Mouse (Mus musculus) regulatory T cell (primary cell): Measurements from ENCODE around the gene Nedd8.

ENCODE experiments used
- in situ Hi-C: fragments of 300-600 bp; cut with MboI, MseI; formaldehyde crosslinking; loops from one replicate; pipeline ENCODE4 v1.15.1; 2025; ENCODE audit warnings: high pct_unique_total_duplicates

The Nedd8 gene

GRCm38 (mm10) chr14:55671486-55671832, 465 bp downstream of the Nedd8 start:
- in situ Hi-C loops: no loop called here

GRCm38 (mm10) chr14:55660636-55661035, 11.3 kb downstream of the Nedd8 start:
- in situ Hi-C loops: loop anchor here (10.0 kb wide), 1 partner anchor 244 kb away; the partner anchor contains the start of gene Sdr39u1

GRCm38 (mm10) chr14:55659960-55660573, 11.9 kb downstream of the Nedd8 start, which contains the start of gene Mdp1:
Gene Mdp1 (minus strand): TSS chr14:55660508.
- in situ Hi-C loops: loop anchor here (10.0 kb wide), 1 partner anchor 245 kb away; the partner anchor contains the start of gene Sdr39u1

- in situ Hi-C loops: no loop called here
Observed at GRCm38 (mm10) chr14:55658011-55658410, 13.9 kb downstream of the Nedd8 start.

GRCm38 (mm10) chr14:55656935-55657334, 15.0 kb downstream of the Nedd8 start:
- in situ Hi-C loops: no loop called here

- in situ Hi-C loops: no loop called here
Observed at GRCm38 (mm10) chr14:55651528-55651927, 20.4 kb downstream of the Nedd8 start.

GRCm38 (mm10) chr14:55649884-55650283, 22.0 kb downstream of the Nedd8 start, which contains the start of gene Tssk4:
Gene Tssk4 (plus strand): TSS chr14:55650184.
- in situ Hi-C loops: no loop called here

GRCm38 (mm10) chr14:55644261-55644888, 27.5 kb downstream of the Nedd8 start:
- in situ Hi-C loops: no loop called here

GRCm38 (mm10) chr14:55643060-55643907, 28.6 kb downstream of the Nedd8 start, which contains the start of gene Tm9sf1:
Gene Tm9sf1 (minus strand): TSS chr14:55643806.
- in situ Hi-C loops: no loop called here

- in situ Hi-C loops: no loop called here
Observed at GRCm38 (mm10) chr14:55642679-55643059, 29.3 kb downstream of the Nedd8 start.

GRCm38 (mm10) chr14:55641291-55641690, 30.6 kb downstream of the Nedd8 start:
- in situ Hi-C loops: no loop called here

- in situ Hi-C loops: no loop called here
Observed at GRCm38 (mm10) chr14:55640816-55641215, 31.1 kb downstream of the Nedd8 start.

GRCm38 (mm10) chr14:55637795-55638194, 34.1 kb downstream of the Nedd8 start, which contains the start of gene Gm49378:
Gene Gm49378 (minus strand): TSS chr14:55637895.
- in situ Hi-C loops: no loop called here

GRCm38 (mm10) chr14:55635523-55636007, 36.4 kb downstream of the Nedd8 start, which contains the start of gene Ipo4:
Gene Ipo4 (minus strand): TSS chr14:55635957.
- in situ Hi-C loops: no loop called here

GRCm38 (mm10) chr14:55634874-55635522, 36.9 kb downstream of the Nedd8 start:
- in situ Hi-C loops: no loop called here

- in situ Hi-C loops: no loop called here
Observed at GRCm38 (mm10) chr14:55629312-55629711, 42.6 kb downstream of the Nedd8 start.

GRCm38 (mm10) chr14:55628077-55628827, 43.7 kb downstream of the Nedd8 start:
- in situ Hi-C loops: no loop called here

- in situ Hi-C loops: no loop called here
Observed at GRCm38 (mm10) chr14:55618486-55619195, 53.3 kb downstream of the Nedd8 start.

GRCm38 (mm10) chr14:55617822-55618221, 54.1 kb downstream of the Nedd8 start, which contains the start of gene Rec8:
Gene Rec8 (plus strand): TSS chr14:55618037.
- in situ Hi-C loops: no loop called here

GRCm38 (mm10) chr14:55616844-55617243, 55.1 kb downstream of the Nedd8 start:
- in situ Hi-C loops: no loop called here
